Mouse (Mus musculus): Measurements from ENCODE around the gene Gas2l1. TPM values are rescaled to one million over a fixed set of nuclear protein-coding genes. Genes with fewer than 3 reads are reported as not detected.

The Gas2l1 gene
- total and polyA plus RNA-seq, 3 experiments, result 41.1 to 89.0 TPM; not detected in 1

GRCm38 (mm10) chr11:5005528-5005927 lies 59.6 kb downstream of the Gas2l1 start:
- H3K9me3 ChIP-seq (replicated peaks; ENCODE audit: insufficient read depth, low read length), result no peaks in the 10 kb centered on the region
- no peak overlapping the region for H3K9ac ChIP-seq (ENCODE audit: control insufficient read depth, low read depth, low read length, poor library complexity, severe bottlenecking)
- peak overlapping the region; percentile 41; the same call in 1 of the 2 replicates for H3K27ac ChIP-seq (ENCODE audit: control insufficient read depth, low read depth, low read length)
- peaks cover 51 to 53% of the 10 kb centered on the region in 2 experiments for H3K4me1 ChIP-seq (ENCODE audit: control insufficient read depth in 1 of 2, insufficient read depth in 2 of 2, low read length in 2 of 2)
- peaks cover 1% of the 10 kb centered on the region; the same call in 1 of the 2 replicates for H3K79me2 ChIP-seq (ENCODE audit: control insufficient read depth, insufficient read depth, low read length, poor library complexity)
- no peak overlapping the region for H3K4me3 ChIP-seq (ENCODE audit: control insufficient read depth in 1 of 2, insufficient read depth in 1 of 2, low read depth in 2 of 2, low read length in 2 of 2)
- peaks cover 14 to 65% of the 10 kb centered on the region in 2 experiments for H3K36me3 ChIP-seq (ENCODE audit: control insufficient read depth in 1 of 2, insufficient read depth in 2 of 2, low read length in 2 of 2)
- H3K27me3 ChIP-seq (ENCODE audit: control insufficient read depth in 1 of 2, insufficient read depth in 2 of 2, low read length in 2 of 2), result no peaks in the 10 kb centered on the region
- DNase-seq (ENCODE audit: low read depth, low spot score), result no peak
- no peak for TF ChIP-seq ZKSCAN1 (IDR thresholded peaks at IDR 0.05; ENCODE audit: low read depth, low read length)
- TF ChIP-seq UBTF (IDR thresholded peaks at IDR 0.05; ENCODE audit: borderline replicate concordance, insufficient read depth, low read depth, low read length), result no peak
- no peak for TF ChIP-seq ZNF384 (IDR thresholded peaks at IDR 0.05; ENCODE audit: low read depth, low read length)
- TF ChIP-seq E2F4 (IDR thresholded peaks at IDR 0.05; ENCODE audit: borderline replicate concordance, low read depth, low read length), result no peak
- no peak for TF ChIP-seq GABPA (IDR thresholded peaks at IDR 0.05; ENCODE audit: low read depth, low read length)
- TF ChIP-seq JUND (IDR thresholded peaks at IDR 0.05; ENCODE audit: low read depth, low read length), result no peak
- TF ChIP-seq MAZ (IDR thresholded peaks at IDR 0.05; ENCODE audit: low read depth, low read length), result no peak
- no peak for TF ChIP-seq BHLHE40 (IDR thresholded peaks at IDR 0.05; ENCODE audit: borderline replicate concordance, low read depth, low read length)
- no peak for TF ChIP-seq TCF12 (IDR thresholded peaks at IDR 0.05; ENCODE audit: low read depth, low read length)
- no peak for TF ChIP-seq MAX (IDR thresholded peaks at IDR 0.05; ENCODE audit: low read length)
- no peak for TF ChIP-seq POLR2A (IDR thresholded peaks at IDR 0.05; ENCODE audit: control insufficient read depth in 1 of 2, insufficient read depth in 1 of 2, low read depth in 1 of 2, low read length in 2 of 2, poor library complexity in 1 of 2)
- TF ChIP-seq ELF1 (IDR thresholded peaks at IDR 0.05; ENCODE audit: low read depth, low read length), result no peak
- no peak for TF ChIP-seq RCOR1 (IDR thresholded peaks at IDR 0.05; ENCODE audit: low read depth, low read length)

Other genes with a start within 250 kb of the Gas2l1 start
- gene Nf2, start 215.8 kb downstream of the Gas2l1 start, total RNA-seq (2012; rRNA removed), result 70.3 and 73.6 TPM in 2 replicates
- gene Nf2, start 215.8 kb downstream of the Gas2l1 start, polyA plus RNA-seq (2012; ENCODE audit: insufficient read depth in 1 of 2, insufficient read length in 2 of 2, low read depth in 1 of 2, low replicate concordance in 2 of 2, missing spikeins in 1 of 2), result 100 to 1,000 TPM in 1 of 2 experiments, 10 to 100 TPM in 1; 95.6 to 246 TPM
- gene Nipsnap1, start 191.4 kb downstream of the Gas2l1 start, total RNA-seq (2012; rRNA removed), result 13.7 and 14.9 TPM in 2 replicates
- 10 to 100 TPM in 1 of 2 experiments, not detected in 1; 22.9 TPM for gene Nipsnap1, start 191.4 kb downstream of the Gas2l1 start, polyA plus RNA-seq (2012; ENCODE audit: insufficient read depth in 1 of 2, insufficient read length in 2 of 2, low read depth in 1 of 2, low replicate concordance in 2 of 2, missing spikeins in 1 of 2)
- 75.3 and 80.4 TPM in 2 replicates for gene Thoc5, start 170.0 kb downstream of the Gas2l1 start, total RNA-seq (2012; rRNA removed)
- gene Thoc5, start 170.0 kb downstream of the Gas2l1 start, polyA plus RNA-seq (2012; ENCODE audit: insufficient read depth in 1 of 2, insufficient read length in 2 of 2, low read depth in 1 of 2, low replicate concordance in 2 of 2, missing spikeins in 1 of 2), result 10 to 100 TPM; 69.1 to 72.0 TPM
- not detected in 2 replicates for gene Nefh, start 117.3 kb downstream of the Gas2l1 start, total RNA-seq (2012; rRNA removed)
- gene Nefh, start 117.3 kb downstream of the Gas2l1 start, polyA plus RNA-seq (2012; ENCODE audit: insufficient read depth in 1 of 2, insufficient read length in 2 of 2, low read depth in 1 of 2, low replicate concordance in 2 of 2, missing spikeins in 1 of 2), result under 1 TPM in 1 of 2 experiments, not detected in 1; 0.03 TPM
- gene Ap1b1, start 78.5 kb downstream of the Gas2l1 start, total RNA-seq (2012; rRNA removed), result 55.1 and 60.1 TPM in 2 replicates
- 10 to 100 TPM in 1 of 2 experiments, not detected in 1; 79.3 TPM for gene Ap1b1, start 78.5 kb downstream of the Gas2l1 start, polyA plus RNA-seq (2012; ENCODE audit: insufficient read depth in 1 of 2, insufficient read length in 2 of 2, low read depth in 1 of 2, low replicate concordance in 2 of 2, missing spikeins in 1 of 2)
- gene Rasl10a, start 7.2 kb downstream of the Gas2l1 start, total RNA-seq (2012; rRNA removed), result 0.23 TPM in 1 of 2 replicates, not detected in the other
- 1 to 10 TPM in 1 of 2 experiments, not detected in 1; 1.3 TPM for gene Rasl10a, start 7.2 kb downstream of the Gas2l1 start, polyA plus RNA-seq (2012; ENCODE audit: insufficient read depth in 1 of 2, insufficient read length in 2 of 2, low read depth in 1 of 2, low replicate concordance in 2 of 2, missing spikeins in 1 of 2)
- 35.9 TPM in 2 replicates for gene Rhbdd3, start 33.6 kb upstream of the Gas2l1 start, total RNA-seq (2012; rRNA removed)
- gene Rhbdd3, start 33.6 kb upstream of the Gas2l1 start, polyA plus RNA-seq (2012; ENCODE audit: insufficient read depth in 1 of 2, insufficient read length in 2 of 2, low read depth in 1 of 2, low replicate concordance in 2 of 2, missing spikeins in 1 of 2), result 10 to 100 TPM in 1 of 2 experiments, not detected in 1; 55.7 TPM
- 435 and 452 TPM in 2 replicates for gene Ewsr1, start 33.9 kb upstream of the Gas2l1 start, total RNA-seq (2012; rRNA removed)
- 1,000 to 10,000 TPM in 1 of 2 experiments, 100 to 1,000 TPM in 1; 570 to 1,336 TPM for gene Ewsr1, start 33.9 kb upstream of the Gas2l1 start, polyA plus RNA-seq (2012; ENCODE audit: insufficient read depth in 1 of 2, insufficient read length in 2 of 2, low read depth in 1 of 2, low replicate concordance in 2 of 2, missing spikeins in 1 of 2)
- gene Emid1, start 86.9 kb upstream of the Gas2l1 start, total RNA-seq (2012; rRNA removed), result 0.15 TPM in 1 of 2 replicates, not detected in the other
- under 1 TPM in 1 of 2 experiments, not detected in 1; 0.10 TPM for gene Emid1, start 86.9 kb upstream of the Gas2l1 start, polyA plus RNA-seq (2012; ENCODE audit: insufficient read depth in 1 of 2, insufficient read length in 2 of 2, low read depth in 1 of 2, low replicate concordance in 2 of 2, missing spikeins in 1 of 2)
- gene Kremen1, start 196.2 kb upstream of the Gas2l1 start, total RNA-seq (2012; rRNA removed), result 1.2 and 1.3 TPM in 2 replicates
- gene Kremen1, start 196.2 kb upstream of the Gas2l1 start, polyA plus RNA-seq (2012; ENCODE audit: insufficient read depth in 1 of 2, insufficient read length in 2 of 2, low read depth in 1 of 2, low replicate concordance in 2 of 2, missing spikeins in 1 of 2), result 1 to 10 TPM in 1 of 2 experiments, not detected in 1; 4.1 TPM